Mouse (Mus musculus) stomach, postnatal 0 days (tissue): ENCODE measurements around the gene Pdx1. TPM values are rescaled to one million over a fixed set of nuclear protein-coding genes. Genes with fewer than 3 reads are reported as not detected.

ENCODE experiments used
- ATAC-seq: fragments of 200-750 bp; cut with Nextera tagmentation; 2 replicates; pipeline ENCODE4 v1.8.0; 2017; ENCODE audit not compliant: low FRiP score, low TSS enrichment
- DNase-seq: peaks from one replicate; pipeline ENCODE4 v3.0.0-alpha.2; 2016; ENCODE audit warnings: low spot score
- H3K27ac ChIP-seq: fragments of 300-500 bp; sonication (generic); replicated peaks from 2 replicates; pipeline ENCODE4 v1.5.1; 2014; ENCODE audit warnings: mild to moderate bottlenecking, control low read depth
- H3K27me3 ChIP-seq: fragments of 300-500 bp; sonication (generic); 2 replicates; pipeline ENCODE4 v1.6.1; 2014; ENCODE audit warnings: low read length; ENCODE audit not compliant: control insufficient read depth, insufficient read depth
- H3K36me3 ChIP-seq: fragments of 300-500 bp; sonication (generic); 2 replicates; pipeline ENCODE4 v1.6.1; 2014; ENCODE audit warnings: low read length, mixed read lengths; ENCODE audit not compliant: control insufficient read depth, insufficient read depth
- H3K4me1 ChIP-seq: fragments of 300-500 bp; sonication (generic); replicated peaks from 2 replicates; pipeline ENCODE4 v1.6.1; 2014; ENCODE audit warnings: antibody characterized with exemption; ENCODE audit not compliant: control insufficient read depth, insufficient read depth
- H3K4me2 ChIP-seq: fragments of 300-500 bp; sonication (generic); replicated peaks from 2 replicates; pipeline ENCODE4 v1.6.1; 2014; ENCODE audit warnings: low read depth, mild to moderate bottlenecking, control low read depth, moderate library complexity
- H3K4me3 ChIP-seq: fragments of 300-500 bp; sonication (generic); 2 replicates; pipeline ENCODE4 v1.5.1; 2014; ENCODE audit warnings: low read depth, low read length, control low read depth
- H3K9ac ChIP-seq: fragments of 300-500 bp; sonication (generic); 2 replicates; pipeline ENCODE4 v1.6.1; 2014; ENCODE audit warnings: mild to moderate bottlenecking, low read length, control low read depth, mixed read lengths
- H3K9me3 ChIP-seq: fragments of 300-500 bp; sonication (generic); 2 replicates; pipeline ENCODE4 v1.6.1; 2016; ENCODE audit warnings: low read length; ENCODE audit not compliant: control insufficient read depth
- CTCF ChIP-seq: IDR thresholded peaks from 2 replicates; pipeline ENCODE4 v1.5.1; 2016; ENCODE audit warnings: antibody characterized with exemption, low read depth, mild to moderate bottlenecking, moderate library complexity
- EP300 ChIP-seq: optimal IDR thresholded peaks from 2 replicates; pipeline ENCODE3; 2016; ENCODE audit warnings: antibody characterized with exemption
- WGBS: fragments of 180-500 bp; shearing (Covaris S2); extraction: QIAGEN DNeasy Blood & Tissue Kit; methylation state at CpG from one replicate; pipeline ENCODE4 v1.1.7; 2014; 5-methylcytosine and 5-hydroxymethylcytosine counted together
- polyA plus RNA-seq: library from polyadenylated mRNA; unstranded; fragments of >200 nt; fragmentation: Nextera tagmentation; extraction: Ambion mirVana; gene quantifications from 2 replicates; pipeline ENCODE4 v1.2.1, GENCODE M21; 2015

Gene Pdx1
- polyA plus RNA-seq, 1 experiment from 2014 or later: 3.6 TPM

GRCm38 (mm10) chr5:147300917-147301780 is 31.4 kb downstream of the Pdx1 start:
- 6% methylated on average over 21 of the region's 21 CpGs for WGBS
- TF ChIP-seq EP300 (no peak), CTCF (no peak)
- DNase-seq (no peak), ATAC-seq (no peak)
- no peaks in the 10 kb centered on the region for H3K9me3 ChIP-seq
- no peak overlapping the region for H3K27ac ChIP-seq
- peaks cover 34% of the 10 kb centered on the region for H3K27me3 ChIP-seq
- H3K9ac ChIP-seq: no peak overlapping the region
- H3K4me2 ChIP-seq: no peak overlapping the region
- no peak overlapping the region for H3K4me3 ChIP-seq
- H3K36me3 ChIP-seq: no peaks in the 10 kb centered on the region
- H3K4me1 ChIP-seq: no peaks in the 10 kb centered on the region

- ATAC-seq: no peak
- Histone ChIP-seq H3K4me1 (no peaks in the 10 kb centered on the region), H3K9me3 (no peaks in the 10 kb centered on the region), H3K36me3 (no peaks in the 10 kb centered on the region), H3K27me3 (peaks cover 40% of the 10 kb centered on the region), H3K4me3 (no peak overlapping the region), H3K27ac (no peak overlapping the region), H3K4me2 (no peak overlapping the region), H3K9ac (no peak overlapping the region)
- no peak for DNase-seq
- WGBS: 18% methylated on average over 10 of the region's 10 CpGs
- no peak for TF ChIP-seq EP300
These were observed 32.0 kb downstream of the Pdx1 start for GRCm38 (mm10) chr5:147301781-147302070.

- Histone ChIP-seq H3K9me3 (no peaks in the 10 kb centered on the region), H3K36me3 (no peaks in the 10 kb centered on the region), H3K4me2 (no peak overlapping the region), H3K9ac (no peak overlapping the region), H3K27ac (no peak overlapping the region), H3K4me1 (no peaks in the 10 kb centered on the region), H3K4me3 (no peak overlapping the region), H3K27me3 (peaks cover 44% of the 10 kb centered on the region)
- 25% methylated on average over 8 of the region's 8 CpGs for WGBS
- ATAC-seq (no peak), DNase-seq (no peak)
- TF ChIP-seq CTCF (no peak), EP300 (no peak)
These were observed 32.4 kb downstream of the Pdx1 start for GRCm38 (mm10) chr5:147302141-147302540.

- no peaks in the 10 kb centered on the region for H3K4me1 ChIP-seq
- H3K9ac ChIP-seq: no peak overlapping the region
- H3K27me3 ChIP-seq: peaks cover 48% of the 10 kb centered on the region
These were observed 33.1 kb downstream of the Pdx1 start for GRCm38 (mm10) chr5:147302746-147303400.

GRCm38 (mm10) chr5:147304276-147305155 is 34.8 kb downstream of the Pdx1 start:
- no peaks in the 10 kb centered on the region for H3K36me3 ChIP-seq
- TF ChIP-seq EP300 (no peak), CTCF (no peak)
- no peaks in the 10 kb centered on the region for H3K9me3 ChIP-seq
- H3K27ac ChIP-seq: no peak overlapping the region
- H3K4me3 ChIP-seq: no peak overlapping the region
- no peaks in the 10 kb centered on the region for H3K4me1 ChIP-seq
- H3K4me2 ChIP-seq: no peak overlapping the region
- no peak overlapping the region for H3K9ac ChIP-seq
- DNase-seq: no peak
- ATAC-seq: no peak
- peaks cover 54% of the 10 kb centered on the region for H3K27me3 ChIP-seq
- WGBS: under 1% methylated on average over 54 of the region's 54 CpGs

More at GRCm38 (mm10) chr5:147302746-147303400, 33.1 kb downstream of the Pdx1 start:
- WGBS: 13% methylated on average over 13 of the region's 13 CpGs
- DNase-seq: no peak
- Histone ChIP-seq H3K9me3 (no peaks in the 10 kb centered on the region), H3K36me3 (no peaks in the 10 kb centered on the region), H3K4me2 (no peak overlapping the region), H3K4me3 (no peak overlapping the region), H3K27ac (no peak overlapping the region)
- no peak for ATAC-seq
- TF ChIP-seq EP300 (no peak), CTCF (no peak)
